Mouse (Mus musculus) adipocyte (in vitro differentiated cells): ENCODE measurements at regions not wholly inside any gene's neighbourhood (a gene's known extent, or its start where the extent isn't known, plus 50 kb on each side); places are given as distances from the start of the nearest gene placed in this dataset.
A peak's percentile ranks its signal among the peaks of the same experiment; 100 is the strongest.

Experiments
- DNase-seq: peaks from one replicate; pipeline ENCODE4 v3.0.0-alpha.2; 2016; ENCODE audit warnings: low spot score

GRCm38 (mm10) chr6:15501063-15501462 is 219.4 kb upstream of the Mdfic start:
- no peak for DNase-seq

DNA sequence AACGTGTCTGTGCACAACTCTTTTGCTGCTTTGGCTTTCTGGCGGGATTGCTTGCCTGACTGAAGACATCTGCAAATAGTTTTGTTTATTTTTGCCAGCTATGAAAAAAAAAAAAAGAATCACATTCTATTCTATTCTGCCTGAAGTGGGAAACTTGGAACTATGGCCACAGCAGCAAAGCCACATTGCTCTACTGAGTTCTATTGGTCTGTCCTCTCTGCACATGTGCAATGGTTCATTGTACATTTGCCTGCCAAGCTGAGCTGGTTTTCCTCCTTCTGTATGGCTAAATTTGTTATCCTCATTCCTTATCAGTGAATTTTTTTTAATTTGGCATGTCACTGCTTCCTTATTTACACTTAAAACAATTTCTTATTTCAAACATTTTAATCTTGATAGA is 211.1 kb upstream of the Mdfic start:
- DNase-seq: no peak

- DNase-seq: no peak
These were observed 183.2 kb upstream of the Mdfic start for GRCm38 (mm10) chr6:15537279-15537678.

- DNase-seq: peak; percentile 18
These were observed 178.5 kb upstream of the Mdfic start for GRCm38 (mm10) chr6:15541969-15542368.

DNA sequence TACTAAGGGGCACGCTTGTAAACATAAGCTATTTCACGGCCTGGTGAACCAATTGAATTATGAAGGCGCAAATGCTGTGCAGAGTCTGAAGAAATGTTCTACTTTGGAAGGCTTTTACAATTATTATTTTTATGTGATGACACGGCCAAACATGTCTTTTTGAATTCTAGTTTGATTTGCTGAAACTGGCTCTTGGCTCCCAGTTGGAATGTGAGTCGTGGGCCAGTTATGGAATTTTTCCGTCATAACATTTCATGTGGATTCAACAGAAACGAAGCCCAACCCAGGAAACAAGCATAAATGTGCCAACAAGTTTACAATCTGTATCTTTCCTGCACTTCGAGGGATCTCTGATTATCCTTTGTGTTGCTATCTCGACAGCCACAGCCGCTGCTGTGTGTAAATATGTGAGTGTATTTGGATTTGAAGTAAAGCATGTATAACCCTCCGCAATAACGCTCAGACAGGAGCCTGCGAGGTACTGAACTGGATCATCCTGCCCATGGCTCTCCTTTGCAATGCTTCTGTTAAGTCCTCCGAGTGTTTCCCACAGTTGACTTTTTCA is 176.9 kb upstream of the Mdfic start:
- no peak for DNase-seq

DNA sequence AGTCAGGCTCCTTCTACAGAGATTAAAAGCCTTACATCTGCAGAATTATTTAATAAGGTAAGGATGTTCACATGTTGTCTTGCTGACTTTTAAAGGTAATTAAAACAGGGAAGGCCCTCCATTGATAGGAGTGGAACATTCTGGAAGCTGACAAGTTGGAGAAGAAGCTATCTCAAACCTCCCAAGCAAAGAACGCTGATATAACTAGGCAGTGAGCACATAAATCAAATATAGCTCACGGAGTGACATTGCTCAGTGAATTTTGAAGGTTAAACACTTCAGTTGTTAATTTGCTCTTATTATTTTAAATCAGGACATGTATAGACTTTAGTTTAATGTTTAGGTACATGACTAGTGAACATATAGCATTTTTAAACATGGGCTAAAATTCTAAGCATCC is 171.6 kb upstream of the Mdfic start:
- no peak for DNase-seq

DNA sequence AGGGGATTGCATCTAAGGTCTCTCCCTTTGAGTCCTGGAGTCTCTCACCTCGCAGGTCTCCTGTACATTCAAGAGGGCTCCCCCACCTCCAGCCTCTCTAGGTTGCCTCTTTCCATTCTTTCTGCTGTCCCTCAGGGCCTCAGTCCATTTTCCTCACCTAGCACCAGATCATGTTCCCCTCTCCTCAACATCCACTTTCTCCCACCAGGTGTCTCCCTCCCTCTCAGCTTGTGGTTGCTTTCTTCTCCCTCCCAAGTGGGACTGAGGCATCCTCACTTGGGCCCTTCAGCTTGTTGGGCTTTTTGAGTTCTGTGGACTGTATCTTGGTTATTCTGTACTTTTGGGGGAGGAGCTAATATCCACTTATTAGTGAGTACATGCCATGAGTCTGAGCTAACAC is 127.7 kb upstream of the Mdfic start:
- no peak for DNase-seq

- no peak for DNase-seq
These were observed 123.1 kb upstream of the Mdfic start for GRCm38 (mm10) chr6:15597226-15597983.

DNA sequence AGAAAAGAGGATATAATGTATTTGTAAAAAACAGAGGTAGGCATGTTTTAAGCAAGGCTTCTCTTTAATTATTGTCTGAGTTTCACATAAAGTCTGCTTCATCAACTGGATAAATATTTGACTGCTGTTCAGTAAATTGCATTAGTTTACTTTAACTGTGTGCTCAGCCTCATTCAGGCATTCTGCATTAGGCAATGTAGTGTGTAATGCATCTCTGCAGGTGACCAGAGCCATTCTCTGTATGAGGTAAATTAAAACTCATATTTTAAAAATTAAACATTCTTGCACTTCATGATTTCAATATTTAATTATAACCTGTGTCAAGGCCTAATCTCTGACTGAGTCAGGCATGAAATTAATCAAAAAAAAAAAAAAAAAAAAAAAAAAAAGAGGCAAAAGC is 110.3 kb upstream of the Mdfic start:
- DNase-seq: no peak

DNA sequence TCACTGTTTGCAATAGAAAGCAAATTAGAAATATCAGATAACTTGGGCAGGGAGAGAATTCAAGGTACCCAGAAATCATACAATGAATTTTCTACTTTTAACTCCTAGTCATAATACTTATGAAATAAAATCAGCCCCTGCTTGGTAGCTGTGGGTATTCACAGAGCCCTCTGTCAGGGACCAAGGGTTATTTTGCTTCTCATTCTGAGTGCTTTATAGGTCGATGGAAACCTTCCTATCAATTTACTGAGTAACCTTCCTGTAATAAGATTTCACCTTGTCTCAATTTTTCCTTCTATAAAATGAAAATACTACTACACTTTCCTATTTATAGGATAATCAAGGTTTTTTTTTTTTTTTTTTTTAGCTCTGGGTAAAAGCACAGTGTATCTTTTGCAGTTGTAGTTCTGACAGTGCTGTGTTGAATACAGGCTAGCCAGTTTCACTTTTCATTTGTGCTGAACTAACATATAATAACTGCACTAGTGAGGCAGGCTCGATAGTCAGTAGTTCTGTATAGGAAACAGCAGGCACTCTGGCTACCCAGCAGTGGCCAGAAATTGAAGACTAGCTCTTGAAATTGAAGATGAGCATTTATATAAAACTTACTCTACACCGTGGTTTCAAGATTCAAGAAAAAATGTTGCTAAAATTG is 94.4 kb upstream of the Mdfic start:
- DNase-seq: peak; percentile 13

GRCm38 (mm10) chr6:15638548-15638947 is 81.9 kb upstream of the Mdfic start:
- no peak for DNase-seq

GRCm38 (mm10) chr6:15639378-15639777 is 81.1 kb upstream of the Mdfic start:
- DNase-seq: no peak

GRCm38 (mm10) chr6:15639809-15640479 is 80.5 kb upstream of the Mdfic start:
- no peak for DNase-seq

DNA sequence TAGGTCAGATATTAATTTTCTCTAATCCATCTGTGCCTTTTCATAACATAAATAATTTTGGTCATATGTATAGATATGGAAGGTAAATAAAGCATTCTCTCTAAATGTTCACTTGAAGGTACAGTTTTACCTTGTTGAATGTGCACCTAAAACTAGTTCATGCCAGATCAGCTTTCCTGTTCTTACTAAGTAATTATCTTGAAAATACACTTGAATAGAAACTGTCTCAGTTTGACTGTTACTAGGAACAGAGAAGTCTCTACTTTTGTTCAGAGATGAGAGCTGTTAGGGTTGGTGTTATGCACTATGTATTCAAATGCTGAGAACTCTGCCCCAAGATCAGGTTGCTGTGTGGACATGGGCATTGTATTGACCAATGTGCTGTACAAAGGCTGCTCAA is 76.2 kb upstream of the Mdfic start:
- DNase-seq: no peak

DNA sequence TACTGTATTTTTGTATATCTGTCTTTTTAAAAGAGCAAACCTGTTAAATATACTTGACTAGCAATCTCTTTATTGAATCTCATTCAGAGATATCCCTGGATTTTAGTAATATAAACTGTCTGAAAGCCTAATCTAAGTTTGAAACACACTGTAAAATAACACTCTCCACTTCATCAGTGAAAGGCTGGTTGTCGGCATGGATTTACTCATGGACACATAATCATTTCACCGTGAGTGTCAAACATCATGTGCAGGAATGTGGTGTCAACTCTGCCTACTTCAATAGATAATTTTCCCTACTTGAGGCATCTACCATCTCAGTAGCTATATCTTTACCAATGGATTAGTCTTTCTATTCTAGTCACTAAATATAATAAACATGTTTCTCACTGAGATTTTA is 73.0 kb upstream of the Mdfic start:
- DNase-seq: no peak
